Mouse (Mus musculus): ENCODE results near the gene Bbof1.

Bbof1 gene

DNA sequence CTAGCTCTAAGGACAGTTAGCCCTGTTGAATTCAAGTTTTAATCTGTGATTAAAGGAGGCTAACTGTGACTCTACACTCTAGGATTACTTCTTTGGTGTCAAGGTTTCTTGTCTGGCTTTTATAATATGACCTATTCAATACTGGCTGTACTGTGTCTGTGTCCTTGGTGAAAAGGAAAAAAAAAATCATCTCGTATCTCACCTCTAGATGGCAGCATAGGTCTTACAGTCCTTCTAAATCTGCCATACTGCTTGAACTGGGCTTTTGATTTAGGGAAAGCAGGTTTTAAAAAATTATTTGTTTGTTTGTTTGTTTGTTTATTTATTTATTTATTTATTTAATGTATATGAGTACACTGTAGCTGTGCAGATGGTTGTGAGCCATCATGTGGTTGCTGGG, 59.8 kb downstream of the Bbof1 start:
- DNase-seq (ENCODE audit: low spot score in 2 of 2), result no peak

DNA sequence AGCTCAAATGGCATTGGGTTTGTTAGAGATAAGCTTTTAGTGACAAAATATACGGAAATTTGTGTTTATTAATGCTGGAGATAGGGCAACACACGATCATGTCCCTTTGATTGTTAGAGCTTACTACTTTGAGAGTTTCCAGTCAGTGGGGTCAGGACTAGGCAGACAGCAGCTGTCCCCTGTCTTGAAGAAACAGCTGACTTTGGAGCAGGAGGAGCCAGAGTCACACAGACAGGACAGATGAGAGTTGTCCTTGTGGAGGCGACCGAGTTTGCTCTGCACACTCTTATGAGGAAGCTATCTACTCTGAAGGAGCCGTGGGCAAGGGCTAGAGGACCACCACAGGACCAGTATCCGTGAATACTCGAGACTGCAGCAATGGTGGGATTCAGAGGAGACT, 70.1 kb downstream of the Bbof1 start:
- DNase-seq (ENCODE audit: low spot score in 2 of 2), result no peak

DNA sequence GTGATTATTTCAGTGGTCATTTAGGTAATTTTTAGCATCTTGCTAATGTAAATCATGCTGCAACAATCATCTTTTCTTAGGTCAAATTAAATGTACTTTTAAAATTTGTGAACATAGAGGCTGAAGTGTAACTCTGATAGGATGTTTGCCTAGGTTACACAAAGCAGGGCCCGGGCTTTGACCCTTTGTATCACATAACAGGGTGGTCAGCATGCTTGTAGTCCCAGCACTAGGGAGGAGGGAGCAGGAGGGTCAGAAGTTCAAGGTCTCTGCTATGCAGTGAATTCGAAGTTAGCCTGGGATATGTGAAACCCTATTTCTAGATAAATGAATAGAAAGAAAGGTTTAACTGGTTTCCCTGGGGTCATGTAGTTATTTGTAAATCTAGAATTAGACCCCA, 72.4 kb downstream of the Bbof1 start:
- no peak for DNase-seq (ENCODE audit: low spot score in 2 of 2)

DNA sequence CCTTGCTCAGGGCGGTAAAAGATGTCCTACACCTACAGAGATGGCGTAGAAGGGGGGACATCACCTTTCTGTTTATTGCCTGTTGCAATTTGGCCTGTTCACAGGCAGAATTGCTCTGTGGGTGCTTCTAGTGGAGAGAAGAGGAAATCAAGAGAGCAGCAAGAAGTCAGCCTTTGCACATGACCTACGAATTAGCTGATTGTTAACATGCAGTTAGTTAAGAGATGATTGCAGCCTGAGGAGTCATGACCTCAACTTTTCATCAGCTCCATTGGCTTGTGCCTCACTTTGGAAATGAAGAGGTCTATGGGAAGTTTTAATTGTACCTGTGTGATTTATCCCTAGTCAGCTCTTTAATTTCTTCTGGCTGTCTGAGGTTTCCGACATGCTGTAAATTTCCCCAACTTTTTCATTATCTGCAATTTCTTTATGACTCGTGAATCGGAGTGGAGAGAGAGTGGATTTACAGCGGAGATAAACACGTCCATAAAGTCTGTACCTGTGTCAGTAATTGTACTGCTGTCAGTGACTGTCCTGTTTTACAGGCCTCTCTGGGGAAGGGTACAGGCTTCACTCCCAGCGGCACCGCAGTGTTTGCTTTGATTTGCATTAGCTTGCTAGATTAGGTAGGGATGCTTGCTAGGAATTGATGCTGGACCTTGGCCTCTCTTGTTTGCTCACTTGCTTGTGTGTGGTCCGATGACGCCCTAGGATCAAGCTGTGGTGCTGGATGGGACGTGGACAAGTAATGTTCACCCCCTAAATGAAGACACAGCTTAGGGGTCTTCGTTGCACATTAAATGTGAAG, 74.1 kb downstream of the Bbof1 start:
- DNase-seq (ENCODE audit: low spot score in 2 of 2), result no peak

DNA sequence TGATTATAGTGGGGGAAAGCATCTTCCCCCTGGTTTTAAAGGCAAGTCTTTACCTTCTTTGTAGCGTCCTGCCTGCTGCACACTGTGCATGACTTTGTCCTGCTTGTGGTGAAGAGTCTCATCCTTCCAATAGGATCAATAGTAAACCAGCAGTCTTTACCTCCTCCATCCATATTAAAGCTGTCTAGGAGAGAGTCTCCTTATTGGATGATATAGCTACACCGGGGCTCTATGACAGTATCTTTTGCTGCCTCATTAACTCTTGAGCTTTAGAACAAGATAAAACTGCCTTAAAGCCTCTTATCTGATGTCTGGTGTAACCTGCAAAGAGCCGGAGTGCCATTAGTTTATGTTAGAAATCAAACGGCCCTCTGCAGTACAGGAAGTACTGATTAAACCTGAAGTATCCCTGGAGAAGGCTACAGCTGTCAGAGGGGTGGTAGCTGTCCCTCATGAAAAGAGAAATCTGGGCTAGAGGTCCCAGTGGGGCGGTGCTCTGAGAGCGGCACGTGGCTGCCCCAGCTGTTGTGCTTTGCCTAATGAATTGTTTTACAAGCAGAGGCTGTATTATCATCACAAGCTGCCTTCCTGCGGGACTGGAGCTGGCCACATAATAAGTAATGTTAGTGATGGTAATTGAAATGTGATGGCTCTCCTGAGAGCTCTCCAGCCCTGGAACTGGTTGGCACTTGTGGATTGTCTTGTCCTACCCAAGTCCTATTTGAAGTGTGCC, 78.6 kb downstream of the Bbof1 start:
- peak in 1 of 2 experiments; percentile 3 for DNase-seq (ENCODE audit: low spot score in 2 of 2)

Measured in right cerebral cortex, postnatal 36 days (tissue).